Mouse (Mus musculus): ENCODE results near the gene Stac3. TPM values are rescaled to one million over a fixed set of nuclear protein-coding genes. Genes with fewer than 3 reads are reported as not detected.

Gene Stac3
- polyA plus RNA-seq, 1 experiment from 2014 or later, result 0.32 TPM

DNA sequence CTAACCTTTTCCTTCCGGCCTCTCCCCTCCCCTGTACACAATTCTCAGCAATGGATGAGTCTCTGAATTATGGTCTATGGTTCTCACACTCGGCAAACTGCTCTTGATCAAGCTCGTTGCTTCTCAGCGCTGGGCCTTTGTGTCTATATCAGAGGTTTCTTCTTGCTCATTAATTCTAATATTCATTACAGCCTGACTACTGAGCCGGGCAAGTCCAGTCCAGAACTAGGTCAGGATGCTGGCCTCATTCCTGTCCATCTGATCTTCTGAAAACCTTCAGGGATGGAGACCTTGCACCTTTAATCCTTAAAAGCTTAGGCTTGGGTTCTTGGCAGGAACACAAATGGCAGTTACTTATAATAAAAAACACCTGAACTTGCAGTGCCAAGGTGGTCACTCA, 2.0 kb upstream of the Stac3 start:
- Histone ChIP-seq H3K4me1 (replicated peaks; ENCODE audit: control insufficient read depth, insufficient read depth, low read length) (no peaks in the 10 kb centered on the region), H3K27me3 (replicated peaks; ENCODE audit: control insufficient read depth, insufficient read depth, low read length) (no peaks in the 10 kb centered on the region), H3K9ac (ENCODE audit: low read length) (no peak overlapping the region), H3K27ac (ENCODE audit: low read depth) (no peak overlapping the region), H3K9me3 (ENCODE audit: control insufficient read depth, low read length) (no peaks in the 10 kb centered on the region), H3K4me3 (ENCODE audit: low read depth, low read length) (no peak overlapping the region), H3K36me3 (ENCODE audit: control insufficient read depth, insufficient read depth, low read length) (peaks cover 60% of the 10 kb centered on the region), H3K4me2 (ENCODE audit: low read length) (no peak overlapping the region)
- 79% methylated on average over 5 of the region's 5 CpGs for WGBS
- ATAC-seq (replicated peaks; ENCODE audit: low FRiP score, low TSS enrichment, low read depth), result no peak
- DNase-seq (ENCODE audit: low spot score), result no peak

DNA sequence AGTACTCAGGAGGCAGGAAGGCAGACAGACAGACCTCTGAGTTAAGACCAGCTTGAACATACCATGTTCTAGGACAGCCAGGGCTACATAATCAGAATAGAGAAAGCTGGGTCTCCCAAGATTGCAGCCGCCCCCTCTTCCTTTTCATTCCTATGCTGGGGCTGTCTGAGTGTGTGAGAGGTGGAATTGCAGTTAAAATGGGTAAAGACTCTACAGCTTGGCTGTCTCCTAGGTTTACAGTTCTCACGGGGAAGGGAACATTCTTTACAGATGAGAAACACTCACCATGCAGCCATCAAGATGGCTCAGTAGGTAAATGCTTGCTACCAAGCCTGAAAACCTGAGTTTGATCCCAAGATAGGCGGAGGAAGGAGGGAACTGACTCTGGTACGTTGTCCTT, 1.4 kb upstream of the Stac3 start:
- H3K27ac ChIP-seq (ENCODE audit: low read depth), result no peak overlapping the region
- no peaks in the 10 kb centered on the region for H3K9me3 ChIP-seq (ENCODE audit: control insufficient read depth, low read length)
- DNase-seq (ENCODE audit: low spot score), result no peak
- H3K4me1 ChIP-seq (replicated peaks; ENCODE audit: control insufficient read depth, insufficient read depth, low read length), result no peaks in the 10 kb centered on the region
- no peak overlapping the region for H3K4me3 ChIP-seq (ENCODE audit: low read depth, low read length)
- no peak overlapping the region for H3K4me2 ChIP-seq (ENCODE audit: low read length)
- no peak for ATAC-seq (replicated peaks; ENCODE audit: low FRiP score, low TSS enrichment, low read depth)
- H3K9ac ChIP-seq (ENCODE audit: low read length), result no peak overlapping the region
- H3K36me3 ChIP-seq (ENCODE audit: control insufficient read depth, insufficient read depth, low read length), result peaks cover 55% of the 10 kb centered on the region
- WGBS, result 76% methylated on average over 4 of the region's 4 CpGs
- no peaks in the 10 kb centered on the region for H3K27me3 ChIP-seq (replicated peaks; ENCODE audit: control insufficient read depth, insufficient read depth, low read length)

DNA sequence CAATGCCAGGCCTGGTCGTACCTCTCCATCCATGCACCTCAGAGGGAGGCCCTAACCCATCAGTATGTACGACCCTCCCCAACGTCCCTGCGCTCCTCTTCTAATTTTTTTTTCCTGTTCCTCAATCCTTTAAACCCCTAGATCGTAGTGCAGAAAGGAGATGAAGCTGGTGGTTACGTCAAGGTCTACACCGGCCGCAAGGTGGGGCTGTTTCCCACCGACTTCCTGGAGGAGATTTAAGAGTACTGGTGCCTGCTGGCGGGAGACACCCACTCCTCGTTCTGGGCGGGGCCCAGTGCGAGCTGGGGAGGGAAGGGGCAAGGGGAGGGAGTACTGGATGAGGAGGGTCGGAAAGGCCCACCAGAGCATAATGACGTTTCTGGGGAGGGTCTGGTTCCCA, 6.8 kb downstream of the Stac3 start:
- Histone ChIP-seq H3K27ac (ENCODE audit: low read depth) (no peak overlapping the region), H3K4me1 (replicated peaks; ENCODE audit: control insufficient read depth, insufficient read depth, low read length) (peaks cover 11% of the 10 kb centered on the region), H3K9ac (ENCODE audit: low read length) (no peak overlapping the region), H3K9me3 (ENCODE audit: control insufficient read depth, low read length) (no peaks in the 10 kb centered on the region), H3K4me3 (ENCODE audit: low read depth, low read length) (no peak overlapping the region), H3K4me2 (ENCODE audit: low read length) (peak overlapping the region; percentile 57), H3K36me3 (ENCODE audit: control insufficient read depth, insufficient read depth, low read length) (peaks cover 8% of the 10 kb centered on the region; the same call in 1 of the 2 replicates), H3K27me3 (replicated peaks; ENCODE audit: control insufficient read depth, insufficient read depth, low read length) (peaks cover 60% of the 10 kb centered on the region)
- DNase-seq (ENCODE audit: low spot score) (peak; percentile 92), ATAC-seq (replicated peaks; ENCODE audit: low FRiP score, low TSS enrichment, low read depth) (0 out of 2 replicates have a peak, but pooled peaks have one; percentile 1)
- 4% methylated on average over 15 of the region's 15 CpGs for WGBS

DNA sequence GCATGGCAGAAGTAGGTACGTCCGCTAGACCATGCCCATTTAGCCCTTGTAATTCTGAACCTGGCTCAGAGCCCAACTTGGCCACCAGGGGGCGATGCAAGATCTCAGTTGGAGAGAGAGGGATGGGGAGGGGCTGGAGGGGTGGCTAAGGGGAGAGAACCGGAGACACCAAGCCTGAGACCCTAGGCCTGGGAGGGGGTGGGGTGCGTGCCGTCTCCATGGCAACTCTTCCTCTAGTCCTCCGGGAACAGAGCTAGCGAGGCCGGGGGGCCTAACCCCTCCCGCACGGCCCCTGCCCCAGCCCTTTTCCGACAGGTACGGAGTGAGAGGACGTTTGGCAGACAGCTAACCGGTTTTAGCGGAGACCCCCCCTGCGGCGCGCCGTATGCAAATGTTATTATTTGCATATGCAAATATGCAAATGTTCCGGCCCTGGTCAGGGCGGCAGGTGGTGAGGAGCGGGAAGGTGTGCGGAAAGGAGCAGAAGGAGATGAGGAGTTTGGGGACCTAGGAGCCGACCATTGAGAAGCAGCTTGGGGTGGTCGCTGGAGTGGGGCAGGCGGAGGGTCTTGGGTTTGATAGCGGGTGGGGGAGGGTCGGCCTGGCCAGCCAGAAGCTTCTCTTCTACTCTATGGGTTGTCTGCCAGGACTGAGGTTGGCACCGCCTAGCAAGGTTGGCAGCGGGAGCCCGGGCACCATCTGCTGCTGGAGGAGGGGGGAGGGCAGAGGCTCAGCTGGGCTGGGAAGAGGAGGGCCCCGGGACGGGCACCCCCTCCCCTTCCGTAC, 7.8 kb downstream of the Stac3 start:
- H3K36me3 ChIP-seq (ENCODE audit: control insufficient read depth, insufficient read depth, low read length), result peaks cover 8% of the 10 kb centered on the region; the same call in 1 of the 2 replicates
- H3K27me3 ChIP-seq (replicated peaks; ENCODE audit: control insufficient read depth, insufficient read depth, low read length), result peaks cover 70% of the 10 kb centered on the region
- H3K4me2 ChIP-seq (ENCODE audit: low read length), result peak overlapping the region; percentile 57
- H3K9ac ChIP-seq (ENCODE audit: low read length), result no peak overlapping the region
- DNase-seq (ENCODE audit: low spot score) (peak; percentile 99), ATAC-seq (replicated peaks; ENCODE audit: low FRiP score, low TSS enrichment, low read depth) (peak; percentile 56)
- peak overlapping the region; percentile 32 for H3K4me3 ChIP-seq (ENCODE audit: low read depth, low read length)
- H3K4me1 ChIP-seq (replicated peaks; ENCODE audit: control insufficient read depth, insufficient read depth, low read length), result peaks cover 21% of the 10 kb centered on the region
- H3K27ac ChIP-seq (ENCODE audit: low read depth), result 0 out of 2 replicates have a peak overlapping the region, but pooled peaks have one; percentile 22
- WGBS, result 2% methylated on average over 33 of the region's 35 CpGs
- no peaks in the 10 kb centered on the region for H3K9me3 ChIP-seq (ENCODE audit: control insufficient read depth, low read length)

DNA sequence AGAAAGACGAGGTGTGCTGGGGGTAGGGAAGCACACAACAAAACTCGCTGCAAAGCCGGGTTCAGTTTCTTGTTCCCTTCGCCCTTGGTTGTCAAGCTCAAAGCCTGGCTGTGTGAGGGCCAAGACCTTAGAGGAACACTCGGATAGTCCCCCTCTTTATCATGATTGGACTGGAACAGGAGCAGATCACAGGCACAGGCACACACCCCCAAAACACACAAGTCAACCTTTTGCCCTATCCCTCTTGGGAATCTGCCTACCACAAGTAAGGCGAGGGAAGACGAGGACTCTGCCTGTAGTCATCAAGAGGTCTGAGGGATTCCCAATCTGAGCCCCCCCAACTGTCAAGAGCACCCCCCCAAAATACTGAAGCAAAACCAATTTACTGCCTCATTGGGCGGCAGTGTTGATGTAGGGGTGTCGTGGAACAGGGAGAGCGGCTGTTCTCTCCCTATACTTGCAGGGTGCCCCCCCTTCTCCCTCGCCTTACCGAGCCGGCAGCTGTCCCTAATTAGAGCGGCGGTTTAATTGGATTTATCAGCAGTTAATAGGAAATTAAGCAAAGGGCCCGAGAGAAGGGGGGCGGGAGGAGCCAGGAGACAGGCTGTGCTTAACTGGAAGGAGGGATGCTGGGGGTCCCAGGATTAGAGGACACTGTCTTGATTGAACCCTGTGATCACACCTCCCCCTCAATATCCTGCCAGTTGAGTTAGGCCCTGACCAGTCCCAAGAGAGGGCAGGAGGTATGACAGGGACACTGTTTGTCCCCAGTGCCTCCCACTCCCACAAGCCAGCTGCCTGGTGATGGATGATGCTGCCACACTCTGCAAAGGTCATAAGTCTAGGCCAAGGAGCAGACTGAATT, 8.6 kb downstream of the Stac3 start:
- H3K27me3 ChIP-seq (replicated peaks; ENCODE audit: control insufficient read depth, insufficient read depth, low read length), result peaks cover 78% of the 10 kb centered on the region
- H3K4me3 ChIP-seq (ENCODE audit: low read depth, low read length), result no peak overlapping the region
- 17% methylated on average over 17 of the region's 17 CpGs for WGBS
- no peaks in the 10 kb centered on the region for H3K9me3 ChIP-seq (ENCODE audit: control insufficient read depth, low read length)
- peaks cover 7% of the 10 kb centered on the region; the same call in 1 of the 2 replicates for H3K36me3 ChIP-seq (ENCODE audit: control insufficient read depth, insufficient read depth, low read length)
- peaks cover 25% of the 10 kb centered on the region for H3K4me1 ChIP-seq (replicated peaks; ENCODE audit: control insufficient read depth, insufficient read depth, low read length)
- peak; percentile 60 for DNase-seq (ENCODE audit: low spot score)
- peak overlapping the region; percentile 57; the same call in 1 of the 2 replicates for H3K4me2 ChIP-seq (ENCODE audit: low read length)
- peak overlapping the region; percentile 22; the same call in 1 of the 2 replicates for H3K27ac ChIP-seq (ENCODE audit: low read depth)
- no peak overlapping the region for H3K9ac ChIP-seq (ENCODE audit: low read length)
- no peak for ATAC-seq (replicated peaks; ENCODE audit: low FRiP score, low TSS enrichment, low read depth)

DNA sequence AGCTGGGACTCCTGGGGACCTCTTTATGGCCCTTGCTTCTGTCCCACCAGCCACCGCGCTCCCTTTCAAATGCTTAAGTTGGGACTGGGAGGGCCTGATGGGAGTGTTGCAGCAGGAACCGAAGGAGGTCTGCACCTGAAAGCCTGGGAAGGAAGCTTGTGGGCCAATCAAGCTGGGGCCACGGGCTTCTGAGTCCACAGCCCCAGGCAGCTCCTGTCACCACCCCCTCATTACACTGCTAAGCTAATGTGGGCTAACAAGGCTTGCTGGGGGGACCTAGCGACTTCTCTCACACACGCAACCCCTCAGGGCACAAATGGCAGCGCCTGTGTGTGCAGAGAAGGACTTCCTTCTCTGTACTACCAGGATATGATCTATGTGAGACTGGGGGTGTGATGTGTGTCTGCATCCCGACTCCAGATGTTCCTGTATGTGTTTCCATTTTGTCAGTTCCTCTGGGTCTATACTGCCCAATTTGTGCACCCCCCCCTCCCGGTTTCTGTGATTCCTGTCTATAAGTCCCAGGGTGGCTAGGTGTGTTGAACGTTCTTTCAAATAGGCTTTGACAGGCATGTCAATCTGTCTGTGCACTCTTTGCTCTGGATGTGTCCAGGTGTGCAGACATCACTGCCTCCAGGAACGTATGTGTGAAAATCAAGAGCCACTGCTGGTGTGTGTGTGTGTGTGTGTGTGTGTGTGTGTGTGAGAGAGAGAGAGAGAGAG, 9.6 kb downstream of the Stac3 start:
- peak overlapping the region; percentile 46; the same call in 1 of the 2 replicates for H3K4me3 ChIP-seq (ENCODE audit: low read depth, low read length)
- ATAC-seq (replicated peaks; ENCODE audit: low FRiP score, low TSS enrichment, low read depth), result no peak
- WGBS, result 10% methylated on average over 11 of the region's 11 CpGs
- no peak overlapping the region for H3K27ac ChIP-seq (ENCODE audit: low read depth)
- H3K4me2 ChIP-seq (ENCODE audit: low read length), result peak overlapping the region; percentile 93
- H3K36me3 ChIP-seq (ENCODE audit: control insufficient read depth, insufficient read depth, low read length), result no peaks in the 10 kb centered on the region
- H3K9ac ChIP-seq (ENCODE audit: low read length), result no peak overlapping the region
- peaks cover 87% of the 10 kb centered on the region for H3K27me3 ChIP-seq (replicated peaks; ENCODE audit: control insufficient read depth, insufficient read depth, low read length)
- H3K4me1 ChIP-seq (replicated peaks; ENCODE audit: control insufficient read depth, insufficient read depth, low read length), result peaks cover 29% of the 10 kb centered on the region
- peak; percentile 64 for DNase-seq (ENCODE audit: low spot score)
- no peaks in the 10 kb centered on the region for H3K9me3 ChIP-seq (ENCODE audit: control insufficient read depth, low read length)

DNA sequence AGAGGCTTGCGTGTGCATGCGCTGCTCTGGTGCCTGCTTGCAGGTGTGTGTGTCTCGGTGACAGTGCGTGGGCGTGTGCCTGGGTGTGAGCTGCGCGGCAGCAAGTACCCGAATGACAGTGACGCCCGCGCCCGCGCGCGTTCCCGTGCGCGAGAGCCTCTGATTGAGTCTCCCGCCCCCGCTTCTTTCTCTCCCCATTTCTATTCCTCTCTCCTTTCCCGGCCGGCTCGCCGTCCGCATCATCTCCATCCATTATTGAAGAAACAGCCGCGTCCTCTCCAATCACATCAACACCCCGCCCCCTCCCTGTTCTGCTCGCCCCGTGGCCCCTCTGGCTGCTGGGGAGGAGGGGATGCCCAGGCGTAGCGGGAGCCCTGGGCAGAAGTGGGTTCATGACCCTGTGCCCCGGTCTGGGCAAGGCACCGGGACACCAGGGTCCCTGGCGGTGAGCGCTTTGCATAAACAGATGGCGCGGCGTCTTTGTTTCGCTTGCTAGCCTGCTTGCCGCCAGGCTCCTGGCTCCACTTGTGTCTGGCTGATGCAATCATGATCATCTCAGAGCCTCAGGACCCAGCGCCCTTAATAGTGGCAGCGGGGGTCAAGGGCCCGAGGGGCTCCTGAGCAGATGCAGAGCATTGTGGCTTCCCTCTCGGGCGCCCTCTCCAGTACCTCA, 10.3 kb downstream of the Stac3 start:
- peaks cover 36% of the 10 kb centered on the region for H3K4me1 ChIP-seq (replicated peaks; ENCODE audit: control insufficient read depth, insufficient read depth, low read length)
- H3K27me3 ChIP-seq (replicated peaks; ENCODE audit: control insufficient read depth, insufficient read depth, low read length), result peaks cover 91% of the 10 kb centered on the region
- H3K9me3 ChIP-seq (ENCODE audit: control insufficient read depth, low read length), result no peaks in the 10 kb centered on the region
- under 1% methylated on average over 37 of the region's 46 CpGs for WGBS
- peak overlapping the region; percentile 41 for H3K9ac ChIP-seq (ENCODE audit: low read length)
- H3K4me3 ChIP-seq (ENCODE audit: low read depth, low read length), result peak overlapping the region; percentile 46
- no peaks in the 10 kb centered on the region for H3K36me3 ChIP-seq (ENCODE audit: control insufficient read depth, insufficient read depth, low read length)
- H3K27ac ChIP-seq (ENCODE audit: low read depth), result no peak overlapping the region; the same call in 1 of the 2 replicates
- H3K4me2 ChIP-seq (ENCODE audit: low read length), result peak overlapping the region; percentile 93
- DNase-seq (ENCODE audit: low spot score) (no peak), ATAC-seq (replicated peaks; ENCODE audit: low FRiP score, low TSS enrichment, low read depth) (no peak)

DNA sequence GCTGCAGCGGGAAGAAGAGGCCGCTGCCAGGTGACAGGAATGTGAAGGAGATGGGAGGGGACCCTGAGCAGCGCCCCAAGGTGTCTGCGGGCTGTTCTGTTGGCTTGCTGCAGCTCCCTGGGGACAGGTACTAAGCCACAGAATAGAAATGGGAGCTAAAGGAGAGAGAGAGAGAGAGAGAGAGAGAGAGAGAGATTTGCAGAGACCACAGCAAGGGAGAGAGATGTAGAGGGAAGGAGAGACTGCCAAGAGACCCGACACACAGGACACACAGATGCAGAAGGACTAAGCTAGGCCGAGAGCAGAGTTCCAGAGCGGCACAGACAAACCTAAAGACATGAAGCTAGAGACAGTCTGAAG, 10.8 kb downstream of the Stac3 start:
- H3K27ac ChIP-seq (ENCODE audit: low read depth), result no peak overlapping the region
- H3K4me2 ChIP-seq (ENCODE audit: low read length), result peak overlapping the region; percentile 93
- H3K36me3 ChIP-seq (ENCODE audit: control insufficient read depth, insufficient read depth, low read length), result peaks cover 3% of the 10 kb centered on the region; the same call in 1 of the 2 replicates
- no peaks in the 10 kb centered on the region for H3K9me3 ChIP-seq (ENCODE audit: control insufficient read depth, low read length)
- H3K4me1 ChIP-seq (replicated peaks; ENCODE audit: control insufficient read depth, insufficient read depth, low read length), result peaks cover 40% of the 10 kb centered on the region
- no peak overlapping the region; the same call in 1 of the 2 replicates for H3K9ac ChIP-seq (ENCODE audit: low read length)
- ATAC-seq (replicated peaks; ENCODE audit: low FRiP score, low TSS enrichment, low read depth) (no peak), DNase-seq (ENCODE audit: low spot score) (no peak)
- peaks cover 86% of the 10 kb centered on the region for H3K27me3 ChIP-seq (replicated peaks; ENCODE audit: control insufficient read depth, insufficient read depth, low read length)
- H3K4me3 ChIP-seq (ENCODE audit: low read depth, low read length), result peak overlapping the region; percentile 46
- 4% methylated on average over 7 of the region's 7 CpGs for WGBS

Data from intestine, embryonic 14.5 days (tissue).